Mouse (Mus musculus) WW6 (cell line): ENCODE measurements around the gene Tcta.
"Not testable (repeated sequence)": the region's sequence is repeated elsewhere in the genome, so short reads cannot be mapped to it uniquely, and the experiment has no call there.

Source experiments
- DNase-seq: peaks from one replicate; pipeline ENCODE4 v3.0.0-alpha.2; 2013; ENCODE audit warnings: low read depth, low spot score

Gene Tcta

GRCm38 (mm10) chr9:108271941-108272340 lies 34.0 kb downstream of the Tcta start:
- DNase-seq = no peak

GRCm38 (mm10) chr9:108268701-108269100 lies 37.3 kb downstream of the Tcta start:
- not testable (repeated sequence) for DNase-seq

GRCm38 (mm10) chr9:108267691-108268090 lies 38.3 kb downstream of the Tcta start:
- no peak for DNase-seq

DNA sequence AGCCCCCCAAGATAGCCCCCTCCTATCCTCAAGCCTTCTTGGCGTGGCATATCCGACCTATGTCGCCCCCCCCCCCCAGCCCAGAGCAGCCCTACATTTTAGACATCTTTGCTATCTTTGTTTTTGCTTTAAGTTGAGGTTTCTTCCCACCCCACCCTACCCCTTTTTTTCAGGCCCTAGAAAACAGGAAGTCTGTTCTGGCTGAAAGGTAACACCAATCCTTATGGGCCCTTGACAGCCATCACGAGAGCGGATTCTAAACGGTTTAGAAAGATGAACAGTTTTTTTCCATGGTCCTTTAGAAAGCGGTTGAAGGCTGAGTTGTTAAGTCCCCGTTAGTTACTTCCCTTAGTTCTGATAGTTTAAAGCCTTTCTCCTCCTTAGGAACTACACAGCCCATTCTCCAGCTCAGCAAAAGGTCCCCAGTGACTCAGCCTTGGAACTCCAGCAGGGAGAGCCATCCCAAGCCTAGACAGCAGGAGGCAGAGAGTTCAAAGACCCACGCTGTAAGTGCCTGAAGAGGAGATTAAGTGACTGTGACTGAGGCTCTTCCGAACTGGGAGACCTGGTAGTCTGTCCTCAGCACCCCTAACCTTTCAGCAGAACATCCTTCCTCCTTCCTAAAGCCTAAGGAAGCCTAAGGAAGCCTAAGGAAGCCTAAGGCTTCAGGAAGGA lies 39.6 kb downstream of the Tcta start:
- no peak for DNase-seq

DNA sequence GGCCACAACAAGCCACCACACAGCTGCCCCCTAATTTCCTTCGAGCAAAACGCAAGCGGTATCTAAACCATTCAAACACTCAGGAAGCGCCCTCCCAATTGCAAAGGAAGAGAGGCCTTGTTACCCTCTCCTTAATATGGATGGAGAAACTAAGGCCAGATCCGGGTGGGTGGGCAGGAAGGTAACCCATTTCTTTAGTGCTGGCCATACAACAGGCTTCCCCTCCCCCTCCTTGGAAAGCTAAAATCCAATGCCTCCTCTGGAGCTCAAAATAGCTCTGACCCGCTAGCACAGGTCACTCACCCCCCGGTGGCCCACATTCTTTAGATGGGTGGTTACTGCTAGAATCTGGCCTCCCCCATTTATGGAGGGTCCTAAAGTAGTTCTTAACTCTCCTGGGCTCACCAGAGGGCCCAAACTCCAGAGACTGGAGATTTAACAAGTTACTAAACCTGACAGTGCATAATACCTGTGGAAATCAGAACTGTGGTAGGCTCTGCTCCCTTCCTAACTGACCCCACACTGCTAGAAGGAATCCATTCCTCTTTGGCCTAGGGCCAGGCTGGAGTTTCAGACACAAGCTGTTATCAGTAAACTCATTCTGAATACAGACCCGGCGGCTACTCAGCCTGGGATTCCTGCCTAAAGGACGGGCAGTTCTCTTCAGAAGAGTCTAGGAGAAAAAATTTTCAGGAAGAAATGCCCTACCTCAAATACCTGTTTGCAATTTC lies 41.6 kb downstream of the Tcta start:
- DNase-seq = no peak

DNA sequence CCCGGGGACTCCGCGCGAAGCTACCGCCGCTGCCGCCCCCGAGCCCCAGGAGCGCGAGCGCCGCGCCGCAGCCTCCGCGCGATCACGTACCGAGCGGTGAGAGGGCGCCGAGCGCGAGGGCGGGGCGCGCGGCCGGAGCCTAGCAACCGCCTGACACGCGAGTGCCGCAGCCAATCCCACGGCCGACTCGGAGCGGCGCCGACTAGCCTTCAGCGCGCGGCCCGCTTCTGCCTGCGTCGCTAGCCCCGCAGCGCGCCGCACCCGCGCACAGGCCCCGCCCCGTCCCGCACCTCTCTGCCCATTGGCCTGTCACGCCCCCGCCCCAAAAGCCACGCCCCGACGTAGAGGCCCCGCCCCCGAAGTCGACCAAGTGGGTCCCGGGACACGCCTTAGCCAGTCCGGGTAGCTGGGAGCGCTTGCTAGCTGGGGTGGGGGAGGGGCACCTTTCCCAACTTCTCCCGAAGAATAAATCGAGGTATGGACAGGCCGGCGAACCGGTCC lies 42.2 kb downstream of the Tcta start, which contains the start of gene Dag1:
Gene Dag1 (minus strand): TSS at position 269 of the 501 bp plus-strand sequence.
- peak; percentile 92 for DNase-seq

DNA sequence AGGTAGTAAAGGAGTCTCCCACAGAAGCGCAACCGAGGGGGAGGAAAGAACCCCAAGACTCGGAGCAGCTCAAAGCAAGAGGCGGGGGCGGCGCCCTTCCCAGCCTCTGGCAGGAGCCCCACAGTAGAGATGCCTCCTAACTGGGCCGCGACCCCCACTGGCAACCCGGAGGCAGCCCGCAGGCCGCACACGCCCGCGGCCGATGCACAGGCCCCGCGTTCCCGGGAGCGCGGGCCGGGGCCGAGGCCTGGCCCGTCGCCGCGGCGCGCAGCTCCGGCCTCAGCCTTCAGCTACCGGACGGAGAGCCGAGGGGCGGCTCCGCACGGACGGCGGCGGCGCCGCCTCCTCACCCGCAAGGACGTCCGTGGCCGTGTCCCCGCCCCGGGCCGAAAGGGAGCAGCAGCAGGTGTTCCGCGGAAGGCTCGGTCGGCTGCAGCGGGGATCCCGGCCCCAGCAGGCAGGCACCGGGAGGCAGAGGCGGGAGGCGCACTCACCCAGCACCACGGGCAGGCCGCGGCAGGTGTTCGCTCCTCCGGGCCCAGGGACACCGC lies 42.8 kb downstream of the Tcta start:
- DNase-seq = no peak

DNA sequence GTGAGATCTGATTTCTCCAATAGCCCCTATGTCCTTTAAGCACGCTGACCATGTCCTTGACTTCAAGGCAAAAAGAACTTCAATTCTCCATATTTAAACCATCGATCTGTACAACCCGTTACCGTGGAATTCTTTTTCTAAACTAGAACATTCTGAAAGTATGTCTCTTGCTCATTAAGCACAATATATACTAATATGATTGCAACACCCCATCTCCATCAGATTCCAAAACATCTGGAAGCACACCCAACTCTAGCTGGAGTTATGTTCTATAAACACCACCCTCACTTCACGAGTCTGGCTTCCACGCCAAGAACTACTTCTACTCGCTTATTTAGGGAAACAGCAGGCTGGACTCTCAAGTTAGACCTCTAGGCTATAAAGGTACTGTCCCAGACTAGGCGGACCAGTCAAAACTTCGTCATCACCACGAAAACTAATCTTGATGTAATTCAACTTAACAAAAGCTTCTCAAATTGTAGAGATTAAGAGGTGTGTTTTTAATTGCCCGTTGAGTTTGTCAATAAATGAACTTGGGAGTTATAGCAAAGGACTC lies 43.4 kb downstream of the Tcta start:
- no peak for DNase-seq

- DNase-seq = no peak
Observed at GRCm38 (mm10) chr9:108261865-108262264, 44.1 kb downstream of the Tcta start.

DNA sequence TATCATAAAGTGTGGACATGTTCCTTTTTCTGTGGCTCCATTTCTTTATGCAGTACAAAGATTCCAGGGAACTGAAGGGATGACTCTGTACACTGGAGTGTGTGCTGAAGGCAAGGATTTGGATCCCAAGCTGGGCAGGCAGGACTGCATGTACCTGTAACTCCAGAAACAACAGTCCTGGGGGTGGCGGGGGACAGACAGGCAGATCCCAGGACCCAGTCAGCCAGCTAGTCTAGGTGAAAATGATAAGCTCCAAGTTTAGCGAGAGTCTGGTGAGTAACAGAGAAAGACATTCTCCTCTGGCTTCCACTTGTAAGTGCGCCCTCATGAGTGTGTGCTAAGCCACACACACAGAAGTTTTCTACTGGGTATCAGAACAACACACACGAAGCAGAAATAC lies 45.4 kb downstream of the Tcta start:
- no peak for DNase-seq
